Mouse (Mus musculus): ENCODE results near the gene Dhx30.
"Not testable (repeated sequence)": the region's sequence is repeated elsewhere in the genome, so short reads cannot be mapped to it uniquely, and the experiment has no call there.

The Dhx30 gene

DNA sequence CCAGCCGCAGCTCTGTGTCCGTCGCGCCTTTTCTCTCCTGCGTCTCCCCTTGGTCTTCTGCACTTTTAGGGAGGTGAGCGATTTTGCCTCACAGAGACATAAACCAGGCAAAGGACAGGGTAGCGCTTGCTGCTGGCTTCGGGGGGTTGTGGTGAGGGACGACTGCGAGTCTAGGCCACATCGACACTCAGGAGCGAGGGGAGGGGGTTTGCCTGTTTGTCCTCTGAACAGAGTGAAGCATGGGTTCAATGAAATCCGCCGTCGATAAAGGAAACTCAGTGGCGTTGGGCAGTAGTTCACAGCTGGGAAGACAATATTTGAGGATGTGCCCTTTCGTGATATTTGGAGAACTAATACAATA lies at the start of gene Dhx30:
Dhx30 (minus strand) TSS at position 52 of the 361 bp plus-strand sequence.
- no peak for DNase-seq

DNA sequence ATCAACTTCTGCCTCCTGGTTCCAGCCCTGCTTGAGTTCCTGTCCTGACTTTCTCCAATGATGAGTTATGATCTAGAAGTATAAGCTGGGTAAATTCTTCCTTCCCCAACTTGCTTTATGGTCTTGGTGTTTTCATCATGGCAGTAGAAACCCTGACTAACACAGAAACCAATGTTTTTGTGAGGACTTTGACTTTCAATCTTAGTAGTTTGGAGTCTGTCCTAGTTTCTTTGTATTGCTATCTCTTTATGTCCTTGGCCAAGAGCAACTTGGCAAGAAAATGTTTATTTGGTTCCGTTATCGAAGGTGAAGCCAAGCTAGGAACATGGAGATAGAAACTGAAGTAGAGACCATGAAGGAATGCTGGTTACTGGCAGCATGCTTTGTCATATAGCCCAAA lies 45.4 kb upstream of the Dhx30 start:
- DNase-seq: no peak

DNA sequence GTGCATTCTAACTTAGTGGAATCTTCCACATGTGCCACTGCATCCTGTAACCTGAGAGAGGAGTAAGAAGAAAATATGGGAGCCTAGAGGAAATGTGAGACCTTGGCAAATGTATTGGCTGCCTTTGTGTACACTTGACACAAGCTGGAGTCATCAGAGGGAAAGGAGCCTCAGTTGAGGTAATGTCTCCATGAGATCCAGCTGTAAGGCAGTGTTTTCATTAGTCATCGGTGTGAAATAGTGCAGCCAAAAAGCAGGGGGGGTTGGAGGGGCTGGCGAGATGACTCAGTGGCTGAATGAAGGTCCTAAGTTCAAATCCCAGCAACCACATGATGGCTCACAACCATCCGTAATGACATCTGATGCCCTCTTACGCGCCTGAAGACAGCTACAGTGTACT lies 44.8 kb upstream of the Dhx30 start:
- DNase-seq: no peak

DNA sequence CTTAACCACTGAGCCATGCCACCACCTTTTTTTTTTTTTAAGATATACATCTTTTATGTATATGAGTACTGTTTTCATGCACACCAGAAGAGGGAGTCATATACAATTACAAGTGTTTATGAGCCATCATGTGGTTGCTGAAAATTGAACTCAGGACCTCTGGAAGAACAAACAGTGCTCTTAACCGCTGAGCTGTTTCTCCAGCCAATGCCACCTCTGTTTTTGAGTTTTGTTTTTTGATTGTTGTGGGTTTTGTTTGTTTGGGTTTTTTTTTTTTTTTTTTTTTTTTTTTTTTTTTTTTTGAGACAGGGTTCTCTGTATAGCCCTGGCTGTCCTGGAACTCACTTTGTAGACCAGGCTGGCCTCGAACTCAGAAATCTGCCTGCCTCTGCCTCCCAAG lies 42.9 kb upstream of the Dhx30 start:
- not testable (repeated sequence) for DNase-seq

DNA sequence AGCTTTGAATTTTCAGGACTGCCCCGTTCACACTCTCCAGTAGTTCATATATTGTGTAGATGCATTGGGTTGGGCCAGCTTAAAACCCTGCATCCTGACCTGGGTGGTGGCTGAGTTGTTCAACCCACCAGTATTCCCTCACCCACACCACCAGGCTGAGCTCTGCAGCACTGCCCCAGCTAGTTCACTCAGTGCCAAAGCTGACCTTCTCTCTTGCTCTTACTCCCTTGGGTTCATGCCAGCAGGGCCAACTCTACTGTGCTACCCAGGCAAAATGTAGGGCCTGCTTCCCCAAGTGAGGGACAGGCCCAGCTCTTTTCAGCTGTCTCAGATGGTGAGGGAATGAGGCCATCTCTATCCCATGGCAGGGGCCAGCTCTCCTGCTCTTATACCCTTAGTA lies 41.4 kb upstream of the Dhx30 start:
- peak in 1 of 2 experiments; percentile 11 for DNase-seq

DNA sequence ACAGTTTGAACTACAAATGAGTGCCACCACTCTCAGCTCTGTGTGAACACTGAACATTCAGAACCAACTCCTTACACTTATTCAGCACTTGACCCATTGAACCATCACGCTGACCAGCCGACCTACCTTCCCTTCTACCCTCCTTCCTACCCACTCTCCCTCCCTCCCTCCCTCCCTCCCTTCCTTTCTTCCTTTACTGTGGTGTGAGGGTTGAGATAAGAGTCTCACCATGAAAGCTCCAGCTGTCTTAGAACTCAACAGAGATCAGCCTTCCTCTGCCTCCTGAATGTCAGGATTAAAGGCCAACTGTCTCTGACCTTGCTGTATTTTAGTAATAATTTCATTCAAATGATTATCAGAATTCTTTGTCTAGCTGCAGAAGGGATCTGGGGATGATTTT lies 31.0 kb upstream of the Dhx30 start:
- DNase-seq: no peak

DNA sequence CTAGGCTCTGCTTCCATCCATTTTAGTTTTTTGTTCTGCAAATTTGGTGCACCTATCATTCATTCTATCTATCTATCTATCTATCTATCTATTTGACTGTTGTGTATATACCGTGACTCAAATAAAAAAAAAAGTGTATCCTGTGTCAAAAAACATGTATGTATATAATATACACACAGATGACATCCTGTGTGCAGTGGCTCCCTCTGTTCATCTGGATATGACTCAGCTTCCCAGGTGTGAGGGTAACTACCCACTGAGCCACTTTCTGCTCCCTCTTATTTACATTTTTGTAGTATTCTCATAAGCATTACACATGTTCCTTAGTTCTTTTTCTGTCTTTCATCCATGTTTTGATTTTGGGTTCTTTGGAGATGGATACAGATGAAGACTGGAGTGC lies 24.5 kb upstream of the Dhx30 start:
- no peak for DNase-seq

DNA sequence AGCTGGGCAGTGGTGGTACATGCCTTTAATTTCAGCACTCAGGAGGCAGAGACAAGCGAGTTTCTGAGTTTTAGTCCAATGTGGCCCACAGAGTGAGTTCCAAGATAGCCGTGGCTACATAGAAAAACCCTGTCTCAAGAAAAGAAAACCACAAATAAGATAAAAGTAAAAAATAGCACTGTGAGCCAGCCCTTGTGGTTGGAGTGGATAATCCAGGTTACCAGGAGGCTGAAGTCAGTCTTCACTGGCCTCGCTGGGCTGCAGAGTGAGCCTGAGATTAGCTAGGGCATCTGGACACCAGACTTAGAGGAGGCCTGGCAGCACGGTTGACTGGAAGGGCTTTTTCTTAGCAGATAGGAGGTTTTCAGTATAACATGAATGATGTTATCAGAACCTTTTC lies 21.5 kb upstream of the Dhx30 start:
- no peak for DNase-seq

DNA sequence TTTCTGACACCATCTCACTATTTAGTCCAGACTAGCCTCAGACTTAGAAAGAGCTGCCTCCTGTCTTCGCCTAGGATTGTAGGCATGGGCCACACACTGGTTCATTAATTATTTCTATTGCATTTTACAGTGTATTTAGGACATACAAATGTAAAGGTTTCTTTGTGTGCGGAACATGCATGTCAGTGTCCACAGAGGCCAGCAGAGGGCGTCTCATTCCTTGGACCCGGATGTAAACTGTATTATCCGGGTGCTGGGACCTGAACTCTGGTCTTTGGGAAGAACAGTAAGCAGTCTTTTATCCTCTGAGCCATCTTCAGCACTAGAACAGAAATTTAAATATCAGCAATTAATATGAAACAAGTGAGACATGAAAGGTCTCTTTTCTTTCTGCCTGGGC lies 16.5 kb upstream of the Dhx30 start:
- no peak for DNase-seq

DNA sequence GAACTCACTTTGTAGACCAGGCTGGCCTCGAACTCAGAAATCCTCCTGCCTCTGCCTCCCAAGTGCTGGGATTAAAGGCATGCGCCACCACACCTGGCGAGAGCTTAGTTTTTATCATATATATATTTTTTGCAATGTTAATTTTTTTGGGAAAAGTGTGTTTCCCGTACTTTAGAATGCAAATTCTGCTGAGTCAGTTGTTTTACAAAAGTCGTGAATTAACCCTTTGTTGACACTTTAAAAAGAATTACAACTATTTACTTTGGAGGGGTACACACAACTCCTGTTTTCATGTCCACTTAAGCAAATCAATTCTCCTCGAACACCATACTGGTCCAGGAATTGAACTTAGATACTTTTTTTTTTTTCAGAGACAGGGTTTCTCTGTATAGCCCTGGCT lies 15.3 kb upstream of the Dhx30 start:
- no peak for DNase-seq

DNA sequence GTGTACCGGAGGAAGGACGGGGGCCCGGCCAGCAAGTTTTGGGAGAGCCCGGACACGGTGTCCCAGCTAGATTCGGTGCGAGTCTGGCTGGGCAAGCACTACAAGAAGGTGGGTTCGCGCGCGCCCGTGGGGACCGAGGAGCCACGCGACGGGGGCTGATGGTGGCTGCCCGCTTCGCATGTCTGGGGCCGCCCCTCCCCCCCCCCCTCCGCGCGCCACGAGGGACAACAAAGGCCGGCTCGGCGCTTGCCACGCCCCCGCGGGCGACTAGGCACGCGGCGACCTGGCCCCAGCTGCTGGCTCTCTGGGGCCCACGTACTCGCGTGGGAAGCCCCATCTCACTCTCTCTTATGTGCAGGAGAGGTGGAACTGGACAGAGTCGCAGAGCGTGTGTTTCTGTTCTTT lies 14.6 kb upstream of the Dhx30 start:
- DNase-seq: peak; percentile 54 to 77

DNA sequence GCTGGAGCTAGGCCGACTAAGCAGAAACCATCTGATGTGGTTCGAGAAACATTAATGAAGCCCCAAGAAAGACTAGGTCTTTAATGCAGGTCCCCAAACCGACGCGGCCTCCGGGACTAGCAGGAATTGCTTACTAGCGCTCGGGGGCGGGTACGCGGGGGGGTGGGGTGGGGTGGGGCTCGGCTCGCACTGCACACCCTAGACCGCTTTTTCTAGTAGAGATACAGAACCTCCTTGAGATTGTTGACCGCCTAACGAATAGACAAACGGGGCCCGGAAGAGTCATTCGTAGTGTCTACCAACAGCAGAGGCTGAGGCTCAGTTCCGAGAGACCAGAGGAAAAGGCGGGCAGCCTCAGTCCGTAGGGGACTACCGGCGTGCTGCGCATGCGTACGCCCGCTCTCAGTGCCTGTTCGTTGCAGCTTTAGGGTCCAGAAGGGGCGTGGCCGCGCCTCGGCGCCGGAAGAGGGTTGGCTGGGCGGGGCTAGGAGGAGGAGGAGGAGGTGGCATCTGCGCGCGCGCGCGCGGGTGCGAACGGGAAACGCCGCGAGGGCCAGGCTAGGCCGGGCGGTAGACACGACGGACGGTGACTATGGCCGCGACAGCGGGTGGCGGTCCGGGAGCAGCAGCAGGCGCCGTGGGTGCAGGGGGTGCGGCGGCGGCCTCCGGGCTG lies 14.0 kb upstream of the Dhx30 start:
- peak; percentile 100 for DNase-seq

DNA sequence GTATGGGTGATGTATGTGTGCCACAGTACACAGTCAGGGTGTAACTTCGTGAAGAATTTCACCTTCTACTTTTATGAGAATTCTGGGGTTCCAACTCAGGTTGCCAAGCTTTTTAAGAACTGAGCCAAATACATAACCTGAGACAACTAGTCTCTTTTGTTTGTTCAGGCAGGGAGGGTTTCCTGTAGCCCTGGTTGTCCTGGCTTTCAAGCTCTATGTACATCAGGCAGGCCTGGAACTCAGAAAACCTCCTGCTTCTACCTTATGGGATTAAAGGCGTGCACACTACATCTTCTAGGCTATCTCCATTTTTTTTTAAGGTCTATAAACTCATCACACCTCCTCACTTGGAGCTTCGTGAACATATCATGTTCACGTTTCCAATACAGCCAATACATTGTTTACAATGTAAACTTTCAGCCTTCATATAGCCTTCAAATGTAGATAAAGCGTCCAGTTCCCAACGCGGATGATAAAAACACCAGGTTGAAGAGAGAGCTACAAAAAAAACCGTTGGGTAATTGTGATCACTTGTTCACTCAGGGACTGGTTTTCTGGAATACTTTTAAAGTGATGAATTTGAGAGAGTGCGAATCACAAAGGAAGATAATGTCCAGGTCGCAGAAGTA lies 13.4 kb upstream of the Dhx30 start:
- DNase-seq: no peak

DNA sequence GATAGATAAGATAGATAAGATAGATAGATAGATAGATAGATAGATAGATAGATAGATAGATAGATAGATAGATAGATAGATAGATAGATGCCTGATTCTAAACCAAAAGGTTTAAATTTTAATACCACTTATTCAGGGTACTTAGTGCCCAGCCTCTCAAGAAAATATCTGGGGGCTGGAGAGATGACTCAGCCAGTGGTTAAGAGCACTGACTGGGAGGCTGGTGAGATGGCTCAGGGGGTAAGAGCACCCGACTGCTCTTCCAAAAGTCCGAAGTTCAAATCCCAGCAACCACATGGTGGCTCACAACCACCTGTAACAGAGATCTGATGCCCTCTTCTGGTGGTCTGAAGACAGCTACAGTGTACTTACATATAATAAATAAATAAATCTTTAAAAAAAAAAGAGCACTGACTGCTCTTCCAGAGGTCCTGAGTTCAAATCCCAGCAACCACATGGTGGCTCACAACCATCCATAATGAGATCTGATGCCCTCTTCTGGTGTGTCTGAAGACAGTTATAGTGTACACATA lies 6.4 kb upstream of the Dhx30 start:
- DNase-seq: peak in 1 of 2 experiments; percentile 16

DNA sequence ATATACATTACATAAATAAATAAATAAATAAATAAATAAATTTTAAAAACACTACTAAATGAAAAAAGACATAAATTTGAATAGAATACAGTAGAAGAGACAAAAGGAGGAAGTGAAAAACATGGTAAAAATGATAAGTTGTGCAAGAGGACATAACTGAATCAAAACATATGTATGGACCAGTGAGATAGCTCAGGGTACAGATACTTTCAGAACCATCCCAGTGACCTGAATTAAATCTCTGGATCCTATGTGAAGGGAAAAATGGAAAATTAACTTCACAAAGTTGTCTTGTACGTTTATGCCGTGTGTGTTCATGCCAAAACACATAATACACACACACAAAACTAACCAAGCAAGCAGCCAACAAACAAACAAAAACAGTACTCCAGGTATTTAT lies 5.7 kb upstream of the Dhx30 start:
- no peak for DNase-seq

DNA sequence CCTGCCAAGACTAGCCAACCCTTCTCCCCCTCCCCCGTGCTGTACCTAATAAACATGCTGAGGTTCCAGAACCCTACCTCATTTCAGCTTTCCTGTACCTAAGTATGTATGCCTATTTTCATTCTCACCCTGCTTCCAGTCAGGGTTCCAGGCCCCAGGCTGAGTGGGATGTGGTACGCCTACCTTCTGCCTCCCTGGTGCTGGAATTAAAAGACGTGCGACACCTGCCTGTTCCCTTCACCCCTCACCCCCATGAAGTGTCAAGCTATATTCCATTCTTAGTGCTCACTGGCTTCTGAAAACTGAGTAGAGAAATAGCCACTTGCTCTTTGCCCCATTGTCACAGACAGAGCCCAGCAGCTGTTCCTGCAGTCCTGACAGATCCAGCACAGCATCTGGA lies 3.8 kb upstream of the Dhx30 start:
- DNase-seq: no peak

DNA sequence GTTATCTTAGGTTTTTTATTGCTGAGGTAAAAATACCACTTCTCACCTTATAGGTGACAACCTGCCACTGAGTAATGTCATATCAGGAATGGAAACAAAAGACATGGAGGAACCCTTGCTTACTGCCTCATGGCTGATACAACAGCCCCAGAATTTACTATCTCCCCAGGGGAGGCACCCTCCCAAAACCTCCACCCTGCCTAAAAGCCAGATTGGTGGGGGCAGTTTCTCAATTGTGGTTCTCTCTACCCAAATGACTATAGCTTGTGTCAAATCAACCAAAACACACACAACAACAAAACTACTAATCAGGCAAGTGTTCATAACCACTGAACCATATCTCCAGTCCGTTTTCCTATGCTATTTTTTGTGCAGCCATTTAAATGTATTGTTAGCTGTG lies 619 bp upstream of the Dhx30 start:
- no peak for DNase-seq

DNA sequence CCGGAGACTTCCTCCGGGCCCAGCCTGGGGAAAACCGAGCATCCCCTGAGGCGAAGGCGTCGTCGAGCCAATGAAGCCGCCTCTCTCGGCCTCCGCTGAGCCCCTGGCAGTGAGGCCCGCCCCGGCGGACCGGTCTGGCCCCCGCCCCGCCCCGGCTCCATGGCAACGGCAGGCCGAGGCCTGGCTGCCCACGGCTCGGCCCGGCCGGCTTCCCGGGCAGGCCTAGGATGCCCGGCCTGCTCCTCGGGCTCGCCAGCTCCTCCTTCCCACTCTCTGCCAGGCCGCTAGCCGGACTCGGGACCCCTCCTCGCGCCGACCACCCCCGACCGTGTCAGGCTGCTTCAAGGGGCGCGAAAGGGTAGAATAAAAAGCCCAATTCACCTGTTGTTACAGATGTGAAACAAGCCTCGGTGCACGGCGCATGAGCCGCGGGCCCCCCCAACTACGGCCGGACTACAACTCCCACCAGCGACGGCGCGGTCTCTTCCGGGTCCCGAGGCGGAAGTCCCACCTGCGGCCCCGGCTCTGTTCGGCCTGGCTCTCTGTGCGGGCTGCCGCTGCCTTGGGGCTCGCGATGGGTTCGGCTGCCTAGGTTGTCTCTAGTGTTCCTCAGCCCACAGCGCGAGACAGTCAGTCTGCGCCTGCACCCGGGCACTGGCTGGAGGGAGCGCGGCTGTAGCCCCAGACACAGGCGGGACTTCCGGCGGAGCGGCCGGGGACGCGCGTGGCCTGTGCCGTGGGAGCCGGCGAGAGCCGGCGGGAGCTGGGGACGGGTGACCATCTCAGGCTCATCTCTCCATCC lies 452 bp downstream of the Dhx30 start, which contains the start of gene Smarcc1:
Smarcc1 (plus strand) TSS at position 732 of the 802 bp plus-strand sequence.
- DNase-seq: peak; percentile 91 to 94

DNA sequence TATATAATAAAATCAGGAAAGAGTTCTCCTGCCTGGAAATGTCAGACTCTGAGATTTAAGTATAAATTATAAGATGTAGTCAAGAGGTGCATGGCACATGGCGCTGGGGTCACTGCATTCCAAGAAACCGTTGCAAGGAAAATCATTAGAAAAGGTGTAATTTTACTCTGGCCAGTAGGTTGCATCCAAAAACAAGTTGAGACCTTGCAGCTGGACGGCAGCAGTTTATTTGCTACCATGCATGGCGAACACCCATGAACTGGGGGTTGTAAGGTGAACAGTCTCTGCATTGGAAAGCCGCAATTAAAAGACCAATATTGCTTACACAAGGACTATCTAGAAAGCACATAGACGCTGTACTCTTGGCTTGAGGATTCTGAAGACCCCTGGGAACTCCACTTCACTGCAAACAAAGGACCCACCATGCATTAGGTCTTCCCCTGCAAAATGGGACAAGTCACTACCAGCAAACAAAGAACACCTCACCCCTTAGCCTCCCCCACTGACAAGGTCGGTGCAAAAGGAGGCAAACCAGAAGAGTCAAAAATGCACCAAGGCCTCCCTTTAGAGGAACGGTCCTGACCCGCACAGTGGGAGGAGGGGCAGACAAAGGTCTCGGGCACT lies 1.2 kb downstream of the Dhx30 start:
- no peak for DNase-seq

DNA sequence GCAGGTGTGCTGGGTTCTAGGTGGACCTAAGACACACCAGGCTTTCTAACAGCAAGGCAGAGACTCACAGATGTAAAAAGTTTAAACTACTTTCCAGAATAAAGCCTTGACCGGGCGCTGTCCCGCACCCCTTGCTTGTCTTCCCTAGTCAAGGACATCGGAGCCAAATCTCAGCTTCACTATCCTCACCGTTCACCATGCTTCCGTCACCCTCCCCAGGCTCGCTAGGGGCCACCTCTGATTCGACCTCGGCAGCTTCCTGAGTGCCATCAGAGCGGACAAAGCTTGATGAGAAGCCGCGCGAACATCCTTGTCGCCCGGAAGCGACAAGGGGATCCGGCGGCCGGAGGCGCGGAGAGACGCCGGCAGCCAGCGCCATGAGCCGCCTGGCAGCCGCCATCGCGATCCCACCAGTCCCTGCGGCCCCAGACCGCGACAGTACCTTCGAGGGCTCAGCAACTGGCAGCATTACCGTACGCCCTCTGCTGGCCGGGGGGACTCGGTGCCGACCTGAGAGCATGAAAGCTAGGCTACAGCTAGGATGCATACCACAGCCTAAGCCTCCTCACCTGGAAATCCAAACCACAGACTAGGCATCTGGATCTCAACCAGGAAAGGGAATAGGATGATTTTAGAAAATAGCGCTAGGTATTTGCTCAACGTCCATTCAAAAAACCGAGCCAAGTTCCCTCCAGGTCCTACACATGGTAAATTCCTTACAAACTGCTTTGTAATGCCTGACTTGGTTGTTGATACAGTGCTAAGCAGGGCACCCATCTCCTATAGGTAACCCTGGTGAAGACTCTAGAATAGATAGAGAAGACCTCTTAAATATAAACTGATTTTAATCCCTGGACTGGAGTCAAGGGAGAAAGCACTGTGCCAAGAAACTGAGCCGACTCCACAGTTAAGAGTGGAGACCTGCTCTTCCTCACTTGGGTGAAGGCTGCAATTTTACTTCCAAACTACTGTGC lies 16.7 kb downstream of the Dhx30 start:
- peak; percentile 95 to 96 for DNase-seq

DNA sequence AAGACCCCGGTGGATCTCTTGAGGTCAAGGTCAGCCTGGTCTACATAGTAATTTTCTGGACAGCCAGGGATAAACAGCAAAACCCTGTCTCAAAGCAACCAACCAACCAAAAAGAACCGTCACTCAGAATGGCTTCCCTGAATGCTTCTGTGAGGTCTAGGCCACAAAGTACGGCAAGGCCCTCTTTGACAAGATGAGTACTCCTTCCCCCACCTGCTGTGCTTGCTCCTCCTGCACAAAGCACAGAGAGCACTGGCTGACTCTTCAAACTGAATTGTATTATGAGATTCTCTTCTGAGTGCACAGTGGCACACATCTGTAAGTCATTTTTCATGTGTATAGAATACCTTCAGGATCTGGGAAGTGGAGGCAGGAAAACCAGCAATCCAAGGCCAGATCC lies 19.8 kb downstream of the Dhx30 start:
- no peak for DNase-seq

DNA sequence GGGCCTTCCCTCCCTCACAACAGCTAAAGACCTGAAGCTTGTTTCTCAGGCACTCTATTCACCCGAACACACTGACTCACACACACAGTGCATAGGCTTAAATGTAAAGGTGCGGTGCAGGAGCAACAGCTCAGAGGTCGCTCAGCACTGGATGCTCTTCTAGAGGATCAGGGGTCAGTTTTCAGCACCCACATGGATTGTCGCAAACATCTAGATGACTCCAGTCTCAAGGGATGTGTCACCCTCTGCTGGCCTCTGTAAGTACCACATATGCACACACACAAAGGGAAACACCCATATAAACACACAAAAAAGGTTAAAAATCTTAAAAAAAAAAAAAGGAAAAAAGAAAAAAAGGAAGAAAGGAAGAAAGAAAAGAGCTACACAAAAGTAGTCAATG lies 22.9 kb downstream of the Dhx30 start:
- peak in 1 of 2 experiments; percentile 17 for DNase-seq
